Mouse (Mus musculus) ES-E14 (cell line): Measurements from ENCODE around the gene Adam33.

Experiments used
- HCFC1 ChIP-seq: IDR thresholded peaks from 2 replicates; pipeline ENCODE4 v1.6.1; 2012; ENCODE audit warnings: low read length, inconsistent platforms, borderline replicate concordance; ENCODE audit not compliant: insufficient read depth
- MAFK ChIP-seq: IDR thresholded peaks from 2 replicates; pipeline ENCODE4 v1.6.1; 2014; ENCODE audit warnings: mild to moderate bottlenecking, low read depth, low read length, inconsistent platforms; ENCODE audit not compliant: insufficient read depth
- ZNF384 ChIP-seq: IDR thresholded peaks from 2 replicates; pipeline ENCODE4 v1.6.1; 2012; ENCODE audit warnings: low read depth, low read length, inconsistent platforms

DNA sequence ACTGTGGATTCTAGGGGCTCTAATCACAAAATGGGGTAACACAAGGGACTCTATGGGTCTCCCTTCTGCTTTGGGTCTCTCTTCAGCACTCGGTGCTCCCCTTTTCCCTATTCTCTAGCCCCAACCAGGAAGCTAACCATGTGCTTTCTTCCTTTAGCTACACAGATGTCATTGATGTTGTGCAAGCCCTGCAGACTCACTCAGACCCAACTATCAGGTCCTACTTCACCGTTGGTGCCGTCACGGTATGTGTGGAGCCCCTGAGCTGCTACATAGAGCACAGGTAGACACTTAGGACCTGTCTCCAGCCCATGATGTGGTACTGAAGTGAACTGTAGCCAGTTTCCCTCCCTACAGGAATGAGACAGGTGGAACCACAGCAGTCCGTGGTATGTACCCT is 42.4 kb upstream of the Adam33 start:
- TF ChIP-seq HCFC1, result no peak
- TF ChIP-seq ZNF384, result no peak
- TF ChIP-seq MAFK, result no peak
